Mouse (Mus musculus) heart, adult 10 weeks (tissue): ENCODE results near the gene Olfr1224-ps1. TPM values are rescaled to one million over a fixed set of nuclear protein-coding genes. Genes with fewer than 3 reads are reported as not detected.

Source experiments
- polyA plus RNA-seq: library from polyadenylated mRNA; stranded (reverse); fragments of 350-450 nt; fragmentation: Illumina TruSeq; extraction: RNeasy Lipid Tissue Mini Kit (QIAGEN cat#74804); gene quantifications from one replicate; pipeline ENCODE4 v1.2.3, GENCODE M21; 2014; ENCODE audit warnings: low read depth, low replicate concordance

Gene Olfr1224-ps1
- not detected for polyA plus RNA-seq

DNA sequence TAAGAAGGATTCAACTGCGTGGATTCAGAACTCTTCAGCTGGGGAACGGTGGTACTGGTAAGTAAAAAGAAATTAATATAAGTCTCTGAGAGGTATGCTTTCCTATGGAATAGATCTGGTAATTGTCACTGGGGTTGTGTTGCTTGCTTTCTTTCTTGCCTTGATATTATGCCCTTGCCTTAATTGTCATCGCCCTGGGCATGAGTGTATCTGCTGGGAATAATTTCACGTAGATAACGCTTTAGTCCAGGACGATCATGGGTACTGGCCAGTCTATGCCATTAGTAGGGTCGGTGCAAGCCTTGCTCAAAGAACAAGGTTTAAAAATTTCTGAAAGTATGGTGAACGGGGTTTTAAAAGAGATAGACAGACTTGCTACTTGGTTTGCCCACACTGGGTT lies at the start of gene Olfr1224-ps1:
Gene Olfr1224-ps1, minus strand, starts transcription at position 101 of the 400 bp plus-strand sequence.

DNA sequence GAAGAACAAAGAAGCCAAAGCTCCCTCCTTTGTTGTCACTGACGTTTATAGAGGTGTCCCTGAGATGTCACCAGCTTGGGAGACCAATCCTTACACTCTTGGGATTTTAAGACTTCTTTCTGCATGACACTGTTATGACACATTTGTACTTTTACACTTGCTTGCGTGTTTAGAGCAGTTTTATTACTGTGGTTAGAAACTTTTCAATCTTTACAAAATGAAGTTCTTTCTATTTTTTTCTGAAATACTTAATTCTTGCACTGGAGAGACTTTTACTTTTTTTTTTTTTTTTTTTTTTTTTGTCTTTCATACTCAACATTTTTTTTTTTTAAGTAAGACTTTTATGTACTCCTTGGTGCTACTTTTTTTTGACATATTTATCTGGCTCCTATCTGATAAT lies 36.1 kb upstream of the Olfr1224-ps1 start, which contains the start of gene Olfr1226:
Gene Olfr1226, minus strand, starts transcription at position 101 of the 400 bp plus-strand sequence.

DNA sequence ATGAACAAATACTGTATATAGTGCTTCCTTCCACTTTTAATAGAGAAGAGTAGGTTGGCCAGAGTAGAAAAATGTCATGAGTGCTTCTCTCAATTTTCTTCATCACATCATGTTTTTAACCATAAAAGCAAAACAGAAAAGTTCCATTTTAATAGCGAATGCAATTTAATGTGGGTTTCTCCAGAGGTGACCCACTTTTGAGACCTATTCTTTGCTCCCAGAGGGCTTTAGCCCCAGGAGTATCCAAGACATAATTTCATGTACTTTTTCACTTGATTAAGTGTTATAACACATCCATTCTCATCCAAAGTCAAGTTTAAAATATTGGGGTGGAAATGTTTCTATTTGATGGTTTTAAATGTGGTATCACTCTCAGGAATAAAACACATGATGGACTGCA lies 10.7 kb upstream of the Olfr1224-ps1 start, which contains the start of gene Olfr1225:
Gene Olfr1225, minus strand, starts transcription at position 101 of the 400 bp plus-strand sequence.

DNA sequence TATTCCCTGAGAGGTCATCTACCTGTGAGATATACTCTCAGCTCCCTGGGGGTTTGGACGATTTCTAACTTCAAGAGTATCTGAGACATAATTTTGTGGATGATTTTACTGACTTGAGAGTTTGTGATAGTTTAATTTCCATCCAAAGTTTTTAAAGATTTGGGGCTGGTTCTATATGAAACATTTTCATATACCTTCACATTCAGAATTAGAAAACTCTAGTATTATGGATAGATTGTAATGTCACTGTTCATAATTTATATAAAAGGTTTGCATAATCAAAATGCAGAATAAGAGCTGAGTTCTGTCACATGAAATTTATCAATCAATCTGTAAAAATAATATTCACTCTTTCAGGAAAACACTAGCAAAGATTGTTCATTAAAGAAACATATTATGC lies 12.4 kb downstream of the Olfr1224-ps1 start, which contains the start of gene Olfr1223:
Gene Olfr1223, minus strand, starts transcription at position 101 of the 400 bp plus-strand sequence.

DNA sequence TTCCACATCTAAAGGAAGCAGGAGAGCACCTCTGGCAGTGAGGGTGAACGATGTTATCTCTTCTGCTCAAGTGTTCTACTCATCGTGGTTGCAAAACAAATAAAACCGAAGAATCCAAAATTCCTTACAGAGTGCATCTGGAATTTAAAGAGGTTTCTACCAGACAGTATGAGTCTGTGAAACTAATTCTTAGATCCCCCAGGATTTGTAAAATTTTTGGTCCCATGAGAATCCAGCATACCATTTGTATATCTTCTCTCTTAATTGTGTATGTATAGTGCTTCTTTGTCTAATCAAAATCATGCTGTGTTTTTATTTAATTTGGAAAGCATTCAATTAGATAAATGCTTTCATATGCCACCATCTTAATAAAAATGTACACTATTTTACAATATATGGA lies 30.9 kb downstream of the Olfr1224-ps1 start, which contains the start of gene Olfr1222:
Gene Olfr1222, minus strand, starts transcription at position 101 of the 400 bp plus-strand sequence.

DNA sequence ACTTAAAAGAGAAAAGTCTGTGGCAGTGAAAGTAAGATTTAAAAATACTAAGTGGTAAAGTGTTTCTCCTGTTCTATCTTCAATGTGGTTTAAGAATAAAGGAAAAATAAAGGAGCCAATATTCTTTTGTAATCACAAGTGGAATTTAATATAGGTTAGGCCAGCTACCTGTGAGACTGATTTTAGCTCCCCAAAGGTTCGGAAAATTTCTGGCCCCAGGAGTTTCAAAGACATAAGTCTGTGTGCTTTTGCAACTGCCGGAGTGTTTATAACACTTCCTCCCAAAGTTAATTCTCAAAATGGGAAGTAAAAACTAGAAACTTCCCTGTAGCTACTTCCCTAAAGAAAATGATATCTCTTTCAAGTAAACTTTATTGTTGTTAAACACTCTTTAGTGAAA lies 46.7 kb downstream of the Olfr1224-ps1 start, which contains the start of gene Olfr1221:
Gene Olfr1221, minus strand, starts transcription at position 101 of the 400 bp plus-strand sequence.

DNA sequence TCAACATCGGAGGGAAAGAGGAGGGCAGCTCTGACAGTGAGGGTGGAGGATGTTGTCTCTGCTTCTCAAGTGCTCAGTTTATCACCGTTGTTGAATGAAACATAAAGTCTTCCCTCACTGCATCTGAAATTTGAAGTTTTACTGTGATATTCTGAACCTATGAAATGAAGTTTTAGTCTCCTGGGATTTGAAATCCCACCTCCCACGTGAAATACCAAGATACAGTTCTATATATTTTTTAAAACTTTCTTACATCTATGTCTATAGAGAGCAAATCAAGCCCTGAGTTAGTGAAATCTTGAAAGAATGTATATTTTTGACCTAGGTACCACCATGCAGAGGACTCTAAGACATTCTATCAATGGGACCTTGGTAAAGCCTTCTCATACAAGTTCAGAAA lies 57.2 kb downstream of the Olfr1224-ps1 start, which contains the start of gene Olfr1220:
Gene Olfr1220, minus strand, starts transcription at position 101 of the 400 bp plus-strand sequence.

Other genes starting within 250 kb of the Olfr1224-ps1 start
- gene Olfr1209, start 248.9 kb downstream of the Olfr1224-ps1 start, polyA plus RNA-seq, result not detected
- not detected for gene Olfr1211, start 226.0 kb downstream of the Olfr1224-ps1 start, polyA plus RNA-seq
- gene Olfr1212, start 210.1 kb downstream of the Olfr1224-ps1 start, polyA plus RNA-seq, result not detected
- gene Gm13762, start 183.8 kb downstream of the Olfr1224-ps1 start, polyA plus RNA-seq, result not detected
- not detected for gene Olfr1214, start 171.4 kb downstream of the Olfr1224-ps1 start, polyA plus RNA-seq
- not detected for gene Olfr1215, start 157.1 kb downstream of the Olfr1224-ps1 start, polyA plus RNA-seq
- gene Olfr1216, start 145.8 kb downstream of the Olfr1224-ps1 start, polyA plus RNA-seq, result not detected
- gene Olfr1217, start 132.0 kb downstream of the Olfr1224-ps1 start, polyA plus RNA-seq, result not detected
- not detected for gene Olfr1218, start 102.9 kb downstream of the Olfr1224-ps1 start, polyA plus RNA-seq
- not detected for gene Olfr1219, start 80.6 kb downstream of the Olfr1224-ps1 start, polyA plus RNA-seq
- gene Olfr1220, start 57.3 kb downstream of the Olfr1224-ps1 start, polyA plus RNA-seq, result not detected
- gene Olfr1221, start 46.8 kb downstream of the Olfr1224-ps1 start, polyA plus RNA-seq, result not detected
- gene Olfr1222, start 31.0 kb downstream of the Olfr1224-ps1 start, polyA plus RNA-seq, result not detected
- not detected for gene Olfr1223, start 12.5 kb downstream of the Olfr1224-ps1 start, polyA plus RNA-seq
- not detected for gene Olfr1225, start 10.6 kb upstream of the Olfr1224-ps1 start, polyA plus RNA-seq
- gene Olfr1226, start 36.0 kb upstream of the Olfr1224-ps1 start, polyA plus RNA-seq, result not detected
- gene Olfr1228, start 90.0 kb upstream of the Olfr1224-ps1 start, polyA plus RNA-seq, result not detected
- not detected for gene Olfr1229, start 123.9 kb upstream of the Olfr1224-ps1 start, polyA plus RNA-seq
- gene Olfr1230, start 133.2 kb upstream of the Olfr1224-ps1 start, polyA plus RNA-seq, result not detected
- not detected for gene Olfr1231, start 143.0 kb upstream of the Olfr1224-ps1 start, polyA plus RNA-seq
- not detected for gene Olfr1232, start 165.6 kb upstream of the Olfr1224-ps1 start, polyA plus RNA-seq
- not detected for gene Olfr1233, start 178.3 kb upstream of the Olfr1224-ps1 start, polyA plus RNA-seq
- not detected for gene Olfr1234, start 200.8 kb upstream of the Olfr1224-ps1 start, polyA plus RNA-seq
- not detected for gene Olfr1238, start 245.6 kb upstream of the Olfr1224-ps1 start, polyA plus RNA-seq